Mouse (Mus musculus): ENCODE data around the gene Tagln3. TPM values are rescaled to one million over a fixed set of nuclear protein-coding genes. Genes with fewer than 3 reads are reported as not detected.

Gene Tagln3
- polyA plus RNA-seq, 1 experiment from 2014 or later: 3.5 TPM

- H3K27ac ChIP-seq (ENCODE audit: low read length): no peak overlapping the region
- no peaks in the 10 kb centered on the region for H3K9me3 ChIP-seq (ENCODE audit: control insufficient read depth, low read length)
- no peak overlapping the region for H3K9ac ChIP-seq (ENCODE audit: low read length)
- H3K27me3 ChIP-seq (ENCODE audit: control insufficient read depth, insufficient read depth, low read depth, low read length): no peaks in the 10 kb centered on the region
- H3K4me2 ChIP-seq (ENCODE audit: low read depth, low read length): no peak overlapping the region
- no peak for ATAC-seq (ENCODE audit: low read depth)
- no peak overlapping the region for H3K4me3 ChIP-seq (ENCODE audit: low read length)
- H3K4me1 ChIP-seq (replicated peaks; ENCODE audit: control insufficient read depth, insufficient read depth, low read length): no peaks in the 10 kb centered on the region
- 60% methylated on average over 6 of the region's 6 CpGs for WGBS
- no peaks in the 10 kb centered on the region for H3K36me3 ChIP-seq (ENCODE audit: control insufficient read depth, insufficient read depth, low read length)
Measured at GRCm38 (mm10) chr16:45697996-45698395, 26.4 kb downstream of the Tagln3 start.

- 67% methylated on average over 9 of the region's 9 CpGs for WGBS
- no peaks in the 10 kb centered on the region for H3K4me1 ChIP-seq (replicated peaks; ENCODE audit: control insufficient read depth, insufficient read depth, low read length)
- H3K27me3 ChIP-seq (ENCODE audit: control insufficient read depth, insufficient read depth, low read depth, low read length): no peaks in the 10 kb centered on the region
Measured at GRCm38 (mm10) chr16:45695445-45696160, 28.8 kb downstream of the Tagln3 start.

GRCm38 (mm10) chr16:45693558-45693957, 30.9 kb downstream of the Tagln3 start, which contains the start of gene Tmprss7:
Tmprss7 (minus strand) TSS chr16:45693658.
- H3K4me1 ChIP-seq (replicated peaks; ENCODE audit: control insufficient read depth, insufficient read depth, low read length): no peaks in the 10 kb centered on the region
- 65% methylated on average over 10 of the region's 10 CpGs for WGBS

More at GRCm38 (mm10) chr16:45695445-45696160, 28.8 kb downstream of the Tagln3 start:
- Histone ChIP-seq H3K9me3 (ENCODE audit: control insufficient read depth, low read length) (no peaks in the 10 kb centered on the region), H3K36me3 (ENCODE audit: control insufficient read depth, insufficient read depth, low read length) (no peaks in the 10 kb centered on the region), H3K4me2 (ENCODE audit: low read depth, low read length) (no peak overlapping the region), H3K4me3 (ENCODE audit: low read length) (no peak overlapping the region), H3K27ac (ENCODE audit: low read length) (no peak overlapping the region), H3K9ac (ENCODE audit: low read length) (no peak overlapping the region)
- ATAC-seq (ENCODE audit: low read depth): no peak

GRCm38 (mm10) chr16:45692851-45693250, 31.6 kb downstream of the Tagln3 start:
- no peak for ATAC-seq (ENCODE audit: low read depth)
- no peaks in the 10 kb centered on the region for H3K36me3 ChIP-seq (ENCODE audit: control insufficient read depth, insufficient read depth, low read length)
- H3K27ac ChIP-seq (ENCODE audit: low read length): no peak overlapping the region
- no peak overlapping the region for H3K4me3 ChIP-seq (ENCODE audit: low read length)
- no peak overlapping the region for H3K4me2 ChIP-seq (ENCODE audit: low read depth, low read length)
- H3K9me3 ChIP-seq (ENCODE audit: control insufficient read depth, low read length): no peaks in the 10 kb centered on the region
- no peaks in the 10 kb centered on the region for H3K27me3 ChIP-seq (ENCODE audit: control insufficient read depth, insufficient read depth, low read depth, low read length)
- H3K9ac ChIP-seq (ENCODE audit: low read length): no peak overlapping the region
- H3K4me1 ChIP-seq (replicated peaks; ENCODE audit: control insufficient read depth, insufficient read depth, low read length): no peaks in the 10 kb centered on the region
- WGBS: 73% methylated on average over 3 of the region's 3 CpGs

More at GRCm38 (mm10) chr16:45693558-45693957, 30.9 kb downstream of the Tagln3 start, which contains the start of gene Tmprss7:
- Histone ChIP-seq H3K4me3 (ENCODE audit: low read length) (no peak within 1 kb of the TSS), H3K36me3 (ENCODE audit: control insufficient read depth, insufficient read depth, low read length) (no peaks in the 10 kb centered on the region), H3K27me3 (ENCODE audit: control insufficient read depth, insufficient read depth, low read depth, low read length) (no peaks in the 10 kb centered on the region), H3K27ac (ENCODE audit: low read length) (no peak within 1 kb of the TSS), H3K4me2 (ENCODE audit: low read depth, low read length) (no peak within 1 kb of the TSS), H3K9me3 (ENCODE audit: control insufficient read depth, low read length) (no peaks in the 10 kb centered on the region), H3K9ac (ENCODE audit: low read length) (no peak within 1 kb of the TSS)
- no peak for ATAC-seq (ENCODE audit: low read depth)

GRCm38 (mm10) chr16:45690178-45690577, 34.2 kb downstream of the Tagln3 start:
- no peaks in the 10 kb centered on the region for H3K27me3 ChIP-seq (ENCODE audit: control insufficient read depth, insufficient read depth, low read depth, low read length)
- H3K9me3 ChIP-seq (ENCODE audit: control insufficient read depth, low read length): no peaks in the 10 kb centered on the region
- H3K36me3 ChIP-seq (ENCODE audit: control insufficient read depth, insufficient read depth, low read length): no peaks in the 10 kb centered on the region
- no peak overlapping the region for H3K4me3 ChIP-seq (ENCODE audit: low read length)
- no peaks in the 10 kb centered on the region for H3K4me1 ChIP-seq (replicated peaks; ENCODE audit: control insufficient read depth, insufficient read depth, low read length)
- no peak overlapping the region for H3K9ac ChIP-seq (ENCODE audit: low read length)
- H3K27ac ChIP-seq (ENCODE audit: low read length): no peak overlapping the region
- 25% methylated on average over 4 of the region's 4 CpGs for WGBS
- H3K4me2 ChIP-seq (ENCODE audit: low read depth, low read length): no peak overlapping the region
- ATAC-seq (ENCODE audit: low read depth): no peak

GRCm38 (mm10) chr16:45686833-45687232, 37.6 kb downstream of the Tagln3 start:
- H3K27ac ChIP-seq (ENCODE audit: low read length): no peak overlapping the region
- no peak overlapping the region for H3K9ac ChIP-seq (ENCODE audit: low read length)
- no peaks in the 10 kb centered on the region for H3K36me3 ChIP-seq (ENCODE audit: control insufficient read depth, insufficient read depth, low read length)
- H3K4me1 ChIP-seq (replicated peaks; ENCODE audit: control insufficient read depth, insufficient read depth, low read length): no peaks in the 10 kb centered on the region
- WGBS: 68% methylated on average over 3 of the region's 3 CpGs
- no peaks in the 10 kb centered on the region for H3K9me3 ChIP-seq (ENCODE audit: control insufficient read depth, low read length)
- H3K4me3 ChIP-seq (ENCODE audit: low read length): no peak overlapping the region
- no peak for ATAC-seq (ENCODE audit: low read depth)
- no peaks in the 10 kb centered on the region for H3K27me3 ChIP-seq (ENCODE audit: control insufficient read depth, insufficient read depth, low read depth, low read length)
- no peak overlapping the region for H3K4me2 ChIP-seq (ENCODE audit: low read depth, low read length)

GRCm38 (mm10) chr16:45685295-45685694, 39.1 kb downstream of the Tagln3 start:
- no peak for ATAC-seq (ENCODE audit: low read depth)
- Histone ChIP-seq H3K27me3 (ENCODE audit: control insufficient read depth, insufficient read depth, low read depth, low read length) (no peaks in the 10 kb centered on the region), H3K27ac (ENCODE audit: low read length) (no peak overlapping the region), H3K4me3 (ENCODE audit: low read length) (no peak overlapping the region), H3K9ac (ENCODE audit: low read length) (no peak overlapping the region), H3K4me1 (replicated peaks; ENCODE audit: control insufficient read depth, insufficient read depth, low read length) (no peaks in the 10 kb centered on the region), H3K36me3 (ENCODE audit: control insufficient read depth, insufficient read depth, low read length) (no peaks in the 10 kb centered on the region), H3K4me2 (ENCODE audit: low read depth, low read length) (no peak overlapping the region), H3K9me3 (ENCODE audit: control insufficient read depth, low read length) (no peaks in the 10 kb centered on the region)
- 58% methylated on average over 3 of the region's 3 CpGs for WGBS

- H3K27me3 ChIP-seq (ENCODE audit: control insufficient read depth, insufficient read depth, low read depth, low read length): no peaks in the 10 kb centered on the region
- no peaks in the 10 kb centered on the region for H3K4me1 ChIP-seq (replicated peaks; ENCODE audit: control insufficient read depth, insufficient read depth, low read length)
- no peak overlapping the region for H3K27ac ChIP-seq (ENCODE audit: low read length)
- no peaks in the 10 kb centered on the region for H3K9me3 ChIP-seq (ENCODE audit: control insufficient read depth, low read length)
- no peak overlapping the region for H3K9ac ChIP-seq (ENCODE audit: low read length)
- no peak for ATAC-seq (ENCODE audit: low read depth)
- H3K4me2 ChIP-seq (ENCODE audit: low read depth, low read length): no peak overlapping the region
- H3K36me3 ChIP-seq (ENCODE audit: control insufficient read depth, insufficient read depth, low read length): no peaks in the 10 kb centered on the region
- H3K4me3 ChIP-seq (ENCODE audit: low read length): no peak overlapping the region
- 13% methylated on average over 8 of the region's 8 CpGs for WGBS
Measured at GRCm38 (mm10) chr16:45684815-45685214, 39.6 kb downstream of the Tagln3 start.

- WGBS: 13% methylated on average over 1 of the region's 1 CpGs
- Histone ChIP-seq H3K27me3 (ENCODE audit: control insufficient read depth, insufficient read depth, low read depth, low read length) (no peaks in the 10 kb centered on the region), H3K36me3 (ENCODE audit: control insufficient read depth, insufficient read depth, low read length) (no peaks in the 10 kb centered on the region), H3K4me3 (ENCODE audit: low read length) (no peak overlapping the region), H3K9me3 (ENCODE audit: control insufficient read depth, low read length) (no peaks in the 10 kb centered on the region), H3K4me1 (replicated peaks; ENCODE audit: control insufficient read depth, insufficient read depth, low read length) (no peaks in the 10 kb centered on the region), H3K27ac (ENCODE audit: low read length) (no peak overlapping the region), H3K4me2 (ENCODE audit: low read depth, low read length) (no peak overlapping the region), H3K9ac (ENCODE audit: low read length) (no peak overlapping the region)
- ATAC-seq (ENCODE audit: low read depth): no peak
Measured at GRCm38 (mm10) chr16:45676462-45676861, 47.9 kb downstream of the Tagln3 start.
